Mouse (Mus musculus): ENCODE measurements around the gene Hexb. TPM values are rescaled to one million over a fixed set of nuclear protein-coding genes. Genes with fewer than 3 reads are reported as not detected.
A peak's percentile ranks its signal among the peaks of the same experiment; 100 is the strongest.

Gene Hexb
- total and polyA plus RNA-seq, 3 experiments = 31.0 to 75.7 (median 37.9) TPM

DNA sequence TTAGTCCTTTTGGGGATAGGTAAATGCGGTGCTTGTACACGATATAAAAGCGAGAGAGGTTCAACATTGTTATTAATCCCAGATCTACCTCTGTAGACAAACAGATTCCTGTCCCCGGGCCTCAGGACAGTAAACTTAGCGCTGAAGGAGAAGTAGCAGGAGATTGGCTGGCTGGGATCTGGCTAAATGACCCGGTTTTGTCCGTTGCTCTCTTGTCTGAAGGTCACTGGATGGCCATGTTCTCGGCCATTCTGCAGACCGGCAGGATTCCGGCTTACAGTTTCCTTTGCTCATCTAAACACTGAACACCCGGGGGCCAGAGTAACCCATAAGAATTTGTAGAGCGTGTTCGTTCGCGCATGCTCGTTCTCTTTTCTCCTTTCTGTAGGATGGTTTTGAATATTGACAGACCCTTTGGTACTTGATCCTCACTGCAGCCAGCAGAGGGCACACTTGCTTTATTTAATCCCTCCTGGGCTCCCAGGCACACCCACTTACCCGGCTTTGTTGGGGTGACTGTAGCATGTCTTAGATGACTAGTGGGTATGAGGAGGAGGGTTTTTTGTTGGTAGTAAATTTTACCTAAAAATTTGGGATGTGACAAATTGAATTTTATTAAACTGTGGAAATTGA, 36.7 kb upstream of the Hexb start:
- H3K9me3 ChIP-seq (replicated peaks; ENCODE audit: low read length) = no peaks in the 10 kb centered on the region
- dilution Hi-C loops (cut with MboI; ENCODE audit: extremely low pct_ligation_motif_present, extremely low pct_unique_long_range_greater_than_20kb, low sequenced_read_pairs) (no loop called here), in situ Hi-C loops (cut with MboI; ENCODE audit: low pct_ligation_motif_present, low pct_unique_long_range_greater_than_20kb, low sequenced_read_pairs) (loop anchor here (5.0 to 10.0 kb wide), 2 partner anchors 370 to 702 kb away; no protein-coding TSS in a partner anchor)
- no peaks in the 10 kb centered on the region for H3K79me2 ChIP-seq (replicated peaks; ENCODE audit: control insufficient read depth, extremely low read depth, insufficient read depth, poor library complexity, severe bottlenecking)
- peak overlapping the region in 2 of 3 experiments; percentile 13 to 23 for H3K4me3 ChIP-seq (replicated peaks in 1 of 3; ENCODE audit: low read depth in 2 of 3, low read length in 2 of 3, poor library complexity in 1 of 3)
- 0 out of 2 replicates have a peak overlapping the region, but pooled peaks have one; percentile 53 for H3K9ac ChIP-seq (ENCODE audit: insufficient read depth, low read depth)
- DNase-seq (ENCODE audit: extremely low read depth) = peak; percentile 89
- H3K4me1 ChIP-seq (ENCODE audit: control insufficient read depth in 1 of 2, insufficient read depth in 2 of 2) = peaks cover 0 to 8% of the 10 kb centered on the region in 2 experiments; a peak in 1 of 4 replicates
- no peak overlapping the region for H3K27ac ChIP-seq (ENCODE audit: insufficient read depth, low read depth)
- peaks cover 0 to 5% of the 10 kb centered on the region in 2 experiments for H3K36me3 ChIP-seq (replicated peaks in 1 of 2; ENCODE audit: control insufficient read depth in 1 of 2, insufficient read depth in 1 of 2, low read length in 1 of 2)
- no peaks in the 10 kb centered on the region for H3K27me3 ChIP-seq (replicated peaks)
- TF ChIP-seq TCF12 (IDR thresholded peaks at IDR 0.05; ENCODE audit: low read depth, low read length) (no peak), RAD21 (IDR thresholded peaks at IDR 0.05; ENCODE audit: low read depth, low read length) (peak; percentile 94), POLR2A (IDR thresholded peaks at IDR 0.05; ENCODE audit: low read depth, low read length) (no peak), TBP (conservative IDR thresholded peaks at IDR 0.05; ENCODE audit: low read depth, low read length) (no peak), SMC3 (IDR thresholded peaks at IDR 0.05; ENCODE audit: low read depth, low read length) (peak; percentile 86), GABPA (IDR thresholded peaks at IDR 0.05; ENCODE audit: insufficient replicate concordance, low read depth, low read length) (no peak), USF1 (IDR thresholded peaks at IDR 0.05; ENCODE audit: low read depth, low read length) (no peak), HCFC1 (IDR thresholded peaks at IDR 0.05; ENCODE audit: low read depth, low read length) (no peak), EP300 (IDR thresholded peaks at IDR 0.05; ENCODE audit: low read length) (no peak), NRF1 (IDR thresholded peaks at IDR 0.05; ENCODE audit: low read depth, low read length) (peak; percentile 73), MYC (IDR thresholded peaks at IDR 0.05; ENCODE audit: low read depth, low read length) (no peak), ZMIZ1 (IDR thresholded peaks at IDR 0.05; ENCODE audit: low read depth, low read length) (no peak), ZKSCAN1 (IDR thresholded peaks at IDR 0.05; ENCODE audit: borderline replicate concordance, low read depth, low read length) (no peak), ZC3H11A (IDR thresholded peaks at IDR 0.05; ENCODE audit: low read depth, low read length) (peak; percentile 37; the same call in 1 of the 2 replicates), IRF4 (IDR thresholded peaks at IDR 0.05; ENCODE audit: low read depth, low read length) (peak; percentile 34; the same call in 1 of the 2 replicates), POLR2AphosphoS2 (IDR thresholded peaks at IDR 0.05; ENCODE audit: low read depth, low read length) (no peak), KAT2A (IDR thresholded peaks at IDR 0.05; ENCODE audit: insufficient replicate concordance, low read length) (no peak), MAFK (IDR thresholded peaks at IDR 0.05; ENCODE audit: insufficient replicate concordance, low read length) (no peak), PAX5 (IDR thresholded peaks at IDR 0.05; ENCODE audit: low read length) (no peak), ZNF384 (IDR thresholded peaks at IDR 0.05; ENCODE audit: low read depth, low read length) (no peak), E2F4 (IDR thresholded peaks at IDR 0.05; ENCODE audit: insufficient replicate concordance, low read depth, low read length) (no peak), ETS1 (conservative IDR thresholded peaks at IDR 0.05; ENCODE audit: low read depth, low read length) (no peak), ELF1 (IDR thresholded peaks at IDR 0.05; ENCODE audit: low read depth, low read length) (no peak), MXI1 (IDR thresholded peaks at IDR 0.05; ENCODE audit: low read depth, low read length) (no peak), CHD2 (IDR thresholded peaks at IDR 0.05; ENCODE audit: low read length) (no peak), MAX (IDR thresholded peaks at IDR 0.05; ENCODE audit: low read length) (no peak), RCOR1 (conservative IDR thresholded peaks at IDR 0.05; ENCODE audit: low read depth, low read length) (no peak), CTCF (conservative IDR thresholded peaks at IDR 0.05 in 1 of 2, IDR thresholded peaks at IDR 0.05 in 1 of 2; ENCODE audit: low read depth in 2 of 2, low read length in 2 of 2) (peak; percentile 45 to 90; a peak in 3 of 4 replicates), NELFE (IDR thresholded peaks at IDR 0.05; ENCODE audit: low read depth, low read length) (no peak; the same call in 1 of the 2 replicates), USF2 (conservative IDR thresholded peaks at IDR 0.05; ENCODE audit: low read depth, low read length) (no peak)
- peak overlapping the region; percentile 81 for H3K4me2 ChIP-seq (ENCODE audit: insufficient read depth, low read depth, poor library complexity, severe bottlenecking)
